Mouse (Mus musculus) heart, embryonic 15.5 days (tissue): ENCODE data around the gene Ttc37. TPM values are rescaled to one million over a fixed set of nuclear protein-coding genes. Genes with fewer than 3 reads are reported as not detected.

Experiments used
- ATAC-seq: fragments of 200-750 bp; cut with Nextera tagmentation; replicated peaks from 2 replicates; pipeline ENCODE4 v1.8.0; 2017; ENCODE audit warnings: low read depth, moderate TSS enrichment; ENCODE audit not compliant: insufficient number of reproducible peaks, insufficient read depth, low FRiP score
- H3K27ac ChIP-seq: fragments of 300-500 bp; sonication (generic); 2 replicates; pipeline ENCODE4 v1.5.1; 2015; ENCODE audit warnings: mild to moderate bottlenecking, inconsistent platforms
- H3K27me3 ChIP-seq: fragments of 300-500 bp; sonication (generic); 2 replicates; pipeline ENCODE4 v1.6.1; 2015; ENCODE audit warnings: inconsistent platforms
- H3K36me3 ChIP-seq: fragments of 300-500 bp; sonication (generic); 2 replicates; pipeline ENCODE4 v1.6.1; 2015; ENCODE audit warnings: mild to moderate bottlenecking, inconsistent platforms
- H3K4me1 ChIP-seq: fragments of 300-500 bp; sonication (generic); replicated peaks from 2 replicates; pipeline ENCODE4 v1.6.1; 2015; ENCODE audit warnings: inconsistent platforms
- H3K4me2 ChIP-seq: fragments of 300-500 bp; sonication (generic); 2 replicates; pipeline ENCODE4 v1.6.1; 2015; ENCODE audit warnings: inconsistent platforms, mild to moderate bottlenecking, moderate library complexity
- H3K4me3 ChIP-seq: fragments of 300-500 bp; sonication (generic); 2 replicates; pipeline ENCODE4 v1.5.1; 2015; ENCODE audit warnings: mild to moderate bottlenecking, inconsistent platforms
- H3K9ac ChIP-seq: fragments of 300-500 bp; sonication (generic); 2 replicates; pipeline ENCODE4 v1.6.1; 2015; ENCODE audit warnings: mild to moderate bottlenecking, inconsistent platforms
- H3K9me3 ChIP-seq: fragments of 300-500 bp; sonication (generic); replicated peaks from 2 replicates; pipeline ENCODE4 v1.6.1; 2016; ENCODE audit warnings: inconsistent platforms
- WGBS: fragments of 180-500 bp; shearing (Covaris S2); methylation state at CpG from one replicate; pipeline ENCODE4 v1.1.7; 2015; ENCODE audit warnings: mixed read lengths; 5-methylcytosine and 5-hydroxymethylcytosine counted together
- polyA plus RNA-seq: library from polyadenylated mRNA; unstranded; fragments of >200 nt; fragmentation: Nextera tagmentation; extraction: Ambion mirVana; gene quantifications from 2 replicates; pipeline ENCODE4 v1.2.1, GENCODE M21; 2015

The Ttc37 gene
- polyA plus RNA-seq, 1 experiment from 2014 or later: 6.2 TPM

- no peaks in the 10 kb centered on the region for H3K9me3 ChIP-seq
- no peak overlapping the region for H3K27ac ChIP-seq
- no peaks in the 10 kb centered on the region for H3K27me3 ChIP-seq
- H3K4me3 ChIP-seq: no peak overlapping the region
- no peak overlapping the region for H3K4me2 ChIP-seq
- H3K9ac ChIP-seq: no peak overlapping the region
- no peaks in the 10 kb centered on the region for H3K4me1 ChIP-seq
- peaks cover 44% of the 10 kb centered on the region for H3K36me3 ChIP-seq
- 83% methylated on average over 2 of the region's 2 CpGs for WGBS
- no peak for ATAC-seq
These were observed 62.1 kb downstream of the Ttc37 start for GRCm38 (mm10) chr13:76160587-76160986.

- no peaks in the 10 kb centered on the region; the same call in 1 of the 2 replicates for H3K9me3 ChIP-seq
- no peak overlapping the region for H3K27ac ChIP-seq
- H3K4me1 ChIP-seq: no peaks in the 10 kb centered on the region
- peaks cover 24% of the 10 kb centered on the region for H3K36me3 ChIP-seq
- H3K9ac ChIP-seq: no peak overlapping the region
- no peak overlapping the region for H3K4me3 ChIP-seq
- no peaks in the 10 kb centered on the region for H3K27me3 ChIP-seq
- ATAC-seq: no peak
- H3K4me2 ChIP-seq: no peak overlapping the region
These were observed 75.8 kb downstream of the Ttc37 start for GRCm38 (mm10) chr13:76174297-76174696.

- WGBS: 85% methylated on average over 5 of the region's 5 CpGs
- H3K9ac ChIP-seq: no peak overlapping the region
- H3K4me2 ChIP-seq: no peak overlapping the region
- H3K4me1 ChIP-seq: no peaks in the 10 kb centered on the region
- H3K9me3 ChIP-seq: no peaks in the 10 kb centered on the region; the same call in 1 of the 2 replicates
- no peak for ATAC-seq
- no peak overlapping the region for H3K27ac ChIP-seq
- H3K4me3 ChIP-seq: no peak overlapping the region
- peaks cover 22% of the 10 kb centered on the region for H3K36me3 ChIP-seq
- no peaks in the 10 kb centered on the region for H3K27me3 ChIP-seq
These were observed 80.2 kb downstream of the Ttc37 start for GRCm38 (mm10) chr13:76178700-76179099.

GRCm38 (mm10) chr13:76187651-76188050 is 89.1 kb downstream of the Ttc37 start:
- Histone ChIP-seq H3K36me3 (peaks cover 36% of the 10 kb centered on the region), H3K4me3 (no peak overlapping the region), H3K4me2 (no peak overlapping the region), H3K9me3 (no peaks in the 10 kb centered on the region), H3K27me3 (no peaks in the 10 kb centered on the region), H3K9ac (no peak overlapping the region), H3K4me1 (no peaks in the 10 kb centered on the region), H3K27ac (no peak overlapping the region)
- WGBS: 86% methylated on average over 5 of the region's 5 CpGs
- no peak for ATAC-seq

- Histone ChIP-seq H3K9ac (no peak overlapping the region), H3K9me3 (no peaks in the 10 kb centered on the region), H3K4me1 (no peaks in the 10 kb centered on the region), H3K4me2 (no peak overlapping the region), H3K27me3 (no peaks in the 10 kb centered on the region), H3K4me3 (no peak overlapping the region), H3K27ac (no peak overlapping the region), H3K36me3 (peaks cover 36% of the 10 kb centered on the region)
- WGBS: 85% methylated on average over 3 of the region's 3 CpGs
- no peak for ATAC-seq
These were observed 90.7 kb downstream of the Ttc37 start for GRCm38 (mm10) chr13:76189190-76189589.

- H3K9me3 ChIP-seq: no peaks in the 10 kb centered on the region
- 69% methylated on average over 3 of the region's 3 CpGs for WGBS
- no peak for ATAC-seq
These were observed 91.7 kb downstream of the Ttc37 start for GRCm38 (mm10) chr13:76190273-76190672.

GRCm38 (mm10) chr13:76194937-76195336 is 96.4 kb downstream of the Ttc37 start:
- ATAC-seq: no peak

More at GRCm38 (mm10) chr13:76190273-76190672, 91.7 kb downstream of the Ttc37 start:
- H3K36me3 ChIP-seq: peaks cover 36% of the 10 kb centered on the region
- H3K4me1 ChIP-seq: no peaks in the 10 kb centered on the region
- no peak overlapping the region for H3K4me3 ChIP-seq
- H3K27ac ChIP-seq: no peak overlapping the region
- H3K4me2 ChIP-seq: no peak overlapping the region
- H3K27me3 ChIP-seq: no peaks in the 10 kb centered on the region
- no peak overlapping the region for H3K9ac ChIP-seq

GRCm38 (mm10) chr13:76195431-76196138 is 97.1 kb downstream of the Ttc37 start:
- no peaks in the 10 kb centered on the region for H3K4me1 ChIP-seq
- no peak overlapping the region for H3K9ac ChIP-seq
- H3K4me2 ChIP-seq: no peak overlapping the region
- WGBS: 93% methylated on average over 8 of the region's 8 CpGs
- H3K9me3 ChIP-seq: no peaks in the 10 kb centered on the region
- no peak overlapping the region for H3K4me3 ChIP-seq
- no peak overlapping the region for H3K27ac ChIP-seq
- peaks cover 16% of the 10 kb centered on the region for H3K36me3 ChIP-seq
- no peak; the same call in 1 of the 2 replicates for ATAC-seq
- no peaks in the 10 kb centered on the region for H3K27me3 ChIP-seq

More at GRCm38 (mm10) chr13:76194937-76195336, 96.4 kb downstream of the Ttc37 start:
- Histone ChIP-seq H3K4me1 (no peaks in the 10 kb centered on the region), H3K9ac (no peak overlapping the region), H3K4me2 (no peak overlapping the region), H3K27ac (no peak overlapping the region), H3K9me3 (no peaks in the 10 kb centered on the region), H3K36me3 (peaks cover 21% of the 10 kb centered on the region), H3K27me3 (no peaks in the 10 kb centered on the region), H3K4me3 (no peak overlapping the region)

- 0 out of 2 replicates have a peak, but pooled peaks cover 4% of the 10 kb centered on the region for H3K36me3 ChIP-seq
- WGBS: 83% methylated on average over 3 of the region's 3 CpGs
- no peak overlapping the region for H3K4me3 ChIP-seq
- H3K27ac ChIP-seq: no peak overlapping the region
- no peaks in the 10 kb centered on the region for H3K4me1 ChIP-seq
- H3K27me3 ChIP-seq: no peaks in the 10 kb centered on the region
- H3K9me3 ChIP-seq: no peaks in the 10 kb centered on the region
- H3K4me2 ChIP-seq: no peak overlapping the region
- ATAC-seq: no peak
- H3K9ac ChIP-seq: no peak overlapping the region
These were observed 98.8 kb downstream of the Ttc37 start for GRCm38 (mm10) chr13:76197297-76197848.

- H3K4me2 ChIP-seq: no peak overlapping the region
- WGBS: 76% methylated on average over 4 of the region's 4 CpGs
- no peaks in the 10 kb centered on the region for H3K4me1 ChIP-seq
- 0 out of 2 replicates have a peak, but pooled peaks cover 4% of the 10 kb centered on the region for H3K36me3 ChIP-seq
- H3K9me3 ChIP-seq: no peaks in the 10 kb centered on the region
- no peak overlapping the region for H3K9ac ChIP-seq
- no peak overlapping the region for H3K4me3 ChIP-seq
- no peak overlapping the region for H3K27ac ChIP-seq
- no peaks in the 10 kb centered on the region for H3K27me3 ChIP-seq
- no peak for ATAC-seq
These were observed 101.4 kb downstream of the Ttc37 start for GRCm38 (mm10) chr13:76199943-76200342.

- H3K27ac ChIP-seq: no peak overlapping the region
- no peaks in the 10 kb centered on the region for H3K27me3 ChIP-seq
- H3K4me3 ChIP-seq: no peak overlapping the region
- no peak overlapping the region for H3K4me2 ChIP-seq
- no peaks in the 10 kb centered on the region for H3K9me3 ChIP-seq
- no peak overlapping the region for H3K9ac ChIP-seq
- H3K4me1 ChIP-seq: no peaks in the 10 kb centered on the region
- H3K36me3 ChIP-seq: no peaks in the 10 kb centered on the region
- 84% methylated on average over 2 of the region's 2 CpGs for WGBS
- ATAC-seq: no peak
These were observed 116.4 kb downstream of the Ttc37 start for GRCm38 (mm10) chr13:76214928-76215327.

- no peak overlapping the region for H3K9ac ChIP-seq
- WGBS: 42% methylated on average over 2 of the region's 2 CpGs
- no peaks in the 10 kb centered on the region for H3K36me3 ChIP-seq
- H3K9me3 ChIP-seq: no peaks in the 10 kb centered on the region
- H3K4me1 ChIP-seq: no peaks in the 10 kb centered on the region
- H3K27ac ChIP-seq: no peak overlapping the region
- no peak for ATAC-seq
- H3K4me2 ChIP-seq: no peak overlapping the region
- no peaks in the 10 kb centered on the region for H3K27me3 ChIP-seq
- H3K4me3 ChIP-seq: no peak overlapping the region
These were observed 116.9 kb downstream of the Ttc37 start for GRCm38 (mm10) chr13:76215397-76215796.
